Mouse (Mus musculus) lung, postnatal 36 days (tissue): ENCODE results near the gene Mrtfa.

ENCODE experiments used
- DNase-seq: peaks from one replicate; pipeline ENCODE4 v3.0.0; 2022; ENCODE audit warnings: mixed read lengths

Gene Mrtfa

GRCm38 (mm10) chr15:80974311-80974710, 216.2 kb downstream of the Mrtfa start:
- DNase-seq: no peak

DNA sequence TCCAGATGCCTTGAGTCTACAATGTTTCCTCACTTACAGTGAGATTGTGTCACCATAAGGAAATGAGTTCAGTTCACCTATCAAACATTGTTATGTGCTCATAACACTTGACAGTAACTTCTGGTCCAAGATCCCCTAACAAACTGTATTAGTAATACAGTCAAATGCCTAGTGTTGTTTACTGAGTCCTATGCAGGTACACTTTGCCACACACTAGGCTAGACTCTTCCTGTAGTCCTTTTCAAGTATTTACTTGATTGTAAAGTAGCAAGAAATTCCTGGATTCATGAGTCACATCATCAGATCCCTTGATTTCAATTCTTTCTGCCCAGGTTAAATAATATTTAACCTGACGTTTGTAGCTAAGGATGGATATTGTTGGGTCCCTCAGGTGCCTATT, 221.2 kb downstream of the Mrtfa start:
- no peak for DNase-seq
